Mouse (Mus musculus) forebrain, embryonic 12.5 days (tissue): ENCODE results near the gene Slc13a2. TPM values are rescaled to one million over a fixed set of nuclear protein-coding genes. Genes with fewer than 3 reads are reported as not detected.

ENCODE experiments used
- polyA plus RNA-seq: library from polyadenylated mRNA; unstranded; fragments of >200 nt; fragmentation: Nextera tagmentation; extraction: Ambion mirVana; gene quantifications from 2 replicates; pipeline ENCODE4 v1.2.1, GENCODE M21; 2016

Gene Slc13a2
- polyA plus RNA-seq, 1 experiment from 2014 or later, result not detected

Other genes with a start within 250 kb of the Slc13a2 start
- 8.8 and 9.4 TPM in 2 replicates for gene Nek8, start 245.5 kb downstream of the Slc13a2 start, polyA plus RNA-seq
- gene Tlcd1, start 245.5 kb downstream of the Slc13a2 start, polyA plus RNA-seq, result 5.5 and 6.9 TPM in 2 replicates
- gene Rpl23a, start 238.6 kb downstream of the Slc13a2 start, polyA plus RNA-seq, result 931 and 997 TPM in 2 replicates
- 44.5 and 49.8 TPM in 2 replicates for gene Rab34, start 233.8 kb downstream of the Slc13a2 start, polyA plus RNA-seq
- 1.4 and 1.5 TPM in 2 replicates for gene Proca1, start 228.8 kb downstream of the Slc13a2 start, polyA plus RNA-seq
- gene Sdf2, start 176.5 kb downstream of the Slc13a2 start, polyA plus RNA-seq, result 45.1 and 48.3 TPM in 2 replicates
- 38.9 and 43.2 TPM in 2 replicates for gene Supt6, start 176.2 kb downstream of the Slc13a2 start, polyA plus RNA-seq
- gene 2610507B11Rik, start 160.5 kb downstream of the Slc13a2 start, polyA plus RNA-seq, result 79.8 and 93.9 TPM in 2 replicates
- gene BC030499, start 131.4 kb downstream of the Slc13a2 start, polyA plus RNA-seq, result 0.41 and 0.52 TPM in 2 replicates
- gene Spag5, start 120.7 kb downstream of the Slc13a2 start, polyA plus RNA-seq, result 63.0 and 64.7 TPM in 2 replicates
- gene Aldoc, start 99.2 kb downstream of the Slc13a2 start, polyA plus RNA-seq, result 26.9 and 31.6 TPM in 2 replicates
- 58.8 and 62.5 TPM in 2 replicates for gene Pigs, start 93.8 kb downstream of the Slc13a2 start, polyA plus RNA-seq
- gene Unc119, start 78.7 kb downstream of the Slc13a2 start, polyA plus RNA-seq, result 75.6 and 76.5 TPM in 2 replicates
- 0.06 TPM in 1 of 2 replicates, not detected in the other for gene Foxn1, start 35.7 kb downstream of the Slc13a2 start, polyA plus RNA-seq
- 18.4 and 19.2 TPM in 2 replicates for gene Slc46a1, start 43.5 kb upstream of the Slc13a2 start, polyA plus RNA-seq
- 32.1 and 34.8 TPM in 2 replicates for gene Sarm1, start 75.5 kb upstream of the Slc13a2 start, polyA plus RNA-seq
- 32.8 and 36.9 TPM in 2 replicates for gene Vtn, start 76.9 kb upstream of the Slc13a2 start, polyA plus RNA-seq
- not detected in 2 replicates for gene Sebox, start 81.2 kb upstream of the Slc13a2 start, polyA plus RNA-seq
- 76.8 and 79.7 TPM in 2 replicates for gene Tmem199, start 90.0 kb upstream of the Slc13a2 start, polyA plus RNA-seq
- gene Poldip2, start 90.0 kb upstream of the Slc13a2 start, polyA plus RNA-seq, result 161 and 169 TPM in 2 replicates
- 72.0 and 72.7 TPM in 2 replicates for gene Tnfaip1, start 114.1 kb upstream of the Slc13a2 start, polyA plus RNA-seq
- 93.8 and 97.1 TPM in 2 replicates for gene Ift20, start 114.1 kb upstream of the Slc13a2 start, polyA plus RNA-seq
- 55.3 and 55.7 TPM in 2 replicates for gene Tmem97, start 128.6 kb upstream of the Slc13a2 start, polyA plus RNA-seq